Mouse (Mus musculus) ES-Bruce4 (cell line): ENCODE measurements at regions not wholly inside any gene's neighbourhood (a gene's known extent, or its start where the extent isn't known, plus 50 kb on each side); places are given as distances from the start of the nearest gene placed in this dataset.

ENCODE experiments used
- H3K27ac ChIP-seq: 2 replicates; pipeline ENCODE4 v1.5.1; 2012; ENCODE audit warnings: low read length, inconsistent platforms; ENCODE audit not compliant: insufficient read depth
- H3K27me3 ChIP-seq: 2 replicates; pipeline ENCODE4 v1.6.1; 2012; ENCODE audit warnings: mild to moderate bottlenecking, low read length, inconsistent platforms; ENCODE audit not compliant: control insufficient read depth, poor library complexity, insufficient read depth, severe bottlenecking
- H3K36me3 ChIP-seq: 2 replicates; pipeline ENCODE4 v1.6.1; 2012; ENCODE audit warnings: inconsistent platforms, mild to moderate bottlenecking, low read length, moderate library complexity; ENCODE audit not compliant: control insufficient read depth, poor library complexity, insufficient read depth, severe bottlenecking
- H3K4me1 ChIP-seq: one replicate; pipeline ENCODE4 v1.8.1; 2011; ENCODE audit warnings: low read length; ENCODE audit not compliant: control insufficient read depth, insufficient read depth
- H3K4me3 ChIP-seq: 2 replicates; pipeline ENCODE4 v1.5.1; 2011; ENCODE audit warnings: low read depth, mild to moderate bottlenecking, low read length
- H3K9ac ChIP-seq: 2 replicates; pipeline ENCODE4 v1.6.1; 2012; ENCODE audit warnings: low read depth, mild to moderate bottlenecking, inconsistent platforms; ENCODE audit not compliant: poor library complexity, severe bottlenecking
- H3K9me3 ChIP-seq: replicated peaks from 2 replicates; pipeline ENCODE4 v1.6.1; 2012; ENCODE audit warnings: mild to moderate bottlenecking, low read length, inconsistent platforms; ENCODE audit not compliant: control insufficient read depth, poor library complexity, insufficient read depth, severe bottlenecking
- CTCF ChIP-seq: IDR thresholded peaks from one replicate; pipeline ENCODE4 v1.8.1; 2011; ENCODE audit warnings: low read depth, low read length
- EP300 ChIP-seq: IDR thresholded peaks from 2 replicates; pipeline ENCODE4 v1.6.1; 2011; ENCODE audit warnings: low read depth, low read length; ENCODE audit not compliant: insufficient read depth
- POLR2A ChIP-seq: IDR thresholded peaks from one replicate; pipeline ENCODE4 v1.8.1; 2011; ENCODE audit warnings: low read length; ENCODE audit not compliant: insufficient read depth

GRCm38 (mm10) chr7:37104671-37105070 is 406.8 kb downstream of the Tshz3 start:
- Histone ChIP-seq H3K27me3 (no peaks in the 10 kb centered on the region), H3K27ac (no peak overlapping the region), H3K4me1 (no peaks in the 10 kb centered on the region), H3K9me3 (no peaks in the 10 kb centered on the region), H3K36me3 (no peaks in the 10 kb centered on the region), H3K4me3 (no peak overlapping the region), H3K9ac (no peak overlapping the region)
- TF ChIP-seq POLR2A = no peak
- no peak for TF ChIP-seq CTCF
- no peak for TF ChIP-seq EP300

- TF ChIP-seq EP300 (no peak), CTCF (no peak), POLR2A (no peak)
- H3K27ac ChIP-seq = no peak overlapping the region
- no peak overlapping the region for H3K9ac ChIP-seq
- no peaks in the 10 kb centered on the region for H3K4me1 ChIP-seq
- no peaks in the 10 kb centered on the region for H3K27me3 ChIP-seq
- H3K4me3 ChIP-seq = no peak overlapping the region
- no peaks in the 10 kb centered on the region for H3K36me3 ChIP-seq
- no peaks in the 10 kb centered on the region for H3K9me3 ChIP-seq
Measured at GRCm38 (mm10) chr7:37111071-37111470, 413.2 kb downstream of the Tshz3 start.

GRCm38 (mm10) chr7:37120776-37121175 is 422.9 kb downstream of the Tshz3 start:
- Histone ChIP-seq H3K36me3 (no peaks in the 10 kb centered on the region), H3K27ac (no peak overlapping the region), H3K4me1 (no peaks in the 10 kb centered on the region), H3K9ac (no peak overlapping the region), H3K27me3 (no peaks in the 10 kb centered on the region), H3K4me3 (no peak overlapping the region), H3K9me3 (no peaks in the 10 kb centered on the region)
- TF ChIP-seq POLR2A (no peak), CTCF (no peak)

GRCm38 (mm10) chr7:37140191-37140590 is 442.3 kb downstream of the Tshz3 start:
- no peaks in the 10 kb centered on the region for H3K4me1 ChIP-seq
- no peak overlapping the region for H3K9ac ChIP-seq
- no peaks in the 10 kb centered on the region for H3K36me3 ChIP-seq
- H3K27me3 ChIP-seq = no peaks in the 10 kb centered on the region
- no peak overlapping the region for H3K4me3 ChIP-seq
- H3K9me3 ChIP-seq = no peaks in the 10 kb centered on the region
- H3K27ac ChIP-seq = no peak overlapping the region
- TF ChIP-seq CTCF (no peak), POLR2A (no peak), EP300 (no peak)

GRCm38 (mm10) chr7:37142780-37143179 is 444.9 kb downstream of the Tshz3 start:
- Histone ChIP-seq H3K27me3 (no peaks in the 10 kb centered on the region), H3K4me1 (no peaks in the 10 kb centered on the region), H3K4me3 (no peak overlapping the region), H3K9ac (no peak overlapping the region), H3K27ac (no peak overlapping the region), H3K9me3 (no peaks in the 10 kb centered on the region), H3K36me3 (no peaks in the 10 kb centered on the region)
- TF ChIP-seq CTCF (no peak), POLR2A (no peak), EP300 (no peak)

- Histone ChIP-seq H3K9me3 (no peaks in the 10 kb centered on the region), H3K9ac (no peak overlapping the region), H3K27ac (no peak overlapping the region), H3K27me3 (no peaks in the 10 kb centered on the region), H3K36me3 (no peaks in the 10 kb centered on the region), H3K4me3 (no peak overlapping the region), H3K4me1 (no peaks in the 10 kb centered on the region)
- TF ChIP-seq POLR2A (no peak), EP300 (no peak), CTCF (no peak)
Measured at GRCm38 (mm10) chr7:37144303-37144702, 446.4 kb downstream of the Tshz3 start.
